Comparison of ENCODE assay signal across 9 mouse cellular contexts in the genomic region with DNA sequence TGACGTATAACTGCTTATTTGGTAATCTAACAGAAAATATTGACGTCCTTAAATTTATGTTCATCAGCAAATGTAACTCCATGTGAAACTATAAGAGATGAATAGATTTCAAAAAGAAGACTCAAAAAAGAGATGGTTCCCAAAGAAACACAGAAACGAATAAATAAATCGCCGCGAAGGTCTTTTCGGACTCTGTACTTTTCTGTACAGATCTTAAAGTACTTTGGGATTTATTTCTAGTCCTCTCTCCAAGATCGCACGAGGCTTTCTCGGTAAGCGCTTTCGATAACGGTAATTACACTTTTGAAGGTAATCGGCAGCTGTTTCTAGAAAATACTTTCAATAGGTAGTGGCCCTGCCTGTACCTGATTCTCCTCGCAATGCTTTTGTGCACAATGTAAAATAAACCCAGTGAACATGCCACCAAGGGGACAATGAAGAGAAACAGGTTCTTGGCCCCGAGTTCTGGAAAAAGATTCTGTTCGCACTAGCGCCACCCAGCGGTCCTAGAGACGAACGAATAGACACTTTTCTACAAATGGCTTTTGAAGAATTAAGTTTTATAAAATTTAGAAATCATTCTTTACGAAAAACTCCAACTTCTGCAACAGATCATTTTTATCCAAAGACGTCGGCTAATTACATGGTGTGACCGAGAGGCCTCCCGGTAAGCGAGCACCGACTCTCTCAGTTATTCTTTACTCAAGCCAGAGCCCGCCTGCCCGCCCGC. TPM values are rescaled to one million over a fixed set of nuclear protein-coding genes. Genes with fewer than 3 reads are reported as not detected.
DNase-seq lines count a peak whose midpoint lies in the region; ATAC-seq and TF ChIP-seq lines count a peak whose summit lies in the region.
"Had no signal": no experiment of that assay in that cellular context is flagged by ENCODE, and none has a peak within 500 bp of the region (broad histone marks: within the 10 kb centered on the region; RNA-seq: fewer than 3 reads in every experiment).

No protein-coding gene starts in this region.

- 5% methylated on average over 31 of the region's 31 CpGs for WGBS in thymus, adult 2 months
- WGBS in forebrain, postnatal 0 days, result 2% methylated on average over 31 of the region's 31 CpGs
- 1% methylated on average over 31 of the region's 31 CpGs for WGBS in kidney, embryonic 15.5 days
- 2% methylated on average over 31 of the region's 31 CpGs for WGBS in stomach, postnatal 0 days

- H3K9ac ChIP-seq in forebrain, postnatal 0 days, result no peak overlapping the region
- H3K9ac ChIP-seq in kidney, embryonic 15.5 days, result 0 out of 2 replicates have a peak overlapping the region, but pooled peaks have one; percentile 31
- peak overlapping the region; percentile 74 for H3K9ac ChIP-seq in stomach, postnatal 0 days (ENCODE audit: low read length)

- no peak for TF ChIP-seq POLR2A in thymus, adult 2 months (IDR thresholded peaks at IDR 0.05; ENCODE audit: control insufficient read depth, extremely low read depth, insufficient read depth, low read length, poor library complexity)

- H3K9me3 ChIP-seq in forebrain, postnatal 0 days (ENCODE audit: low read length), result no peaks in the 10 kb centered on the region
- H3K9me3 ChIP-seq in kidney, embryonic 15.5 days (replicated peaks), result no peaks in the 10 kb centered on the region
- H3K9me3 ChIP-seq in stomach, postnatal 0 days (ENCODE audit: control insufficient read depth, low read length), result no peaks in the 10 kb centered on the region

- H3K36me3 ChIP-seq in thymus, adult 2 months (ENCODE audit: control insufficient read depth, insufficient read depth, low read length), result no peaks in the 10 kb centered on the region
- no peaks in the 10 kb centered on the region for H3K36me3 ChIP-seq in forebrain, postnatal 0 days (ENCODE audit: insufficient read depth)
- H3K36me3 ChIP-seq in kidney, embryonic 15.5 days, result no peaks in the 10 kb centered on the region
- H3K36me3 ChIP-seq in stomach, postnatal 0 days (ENCODE audit: control insufficient read depth, insufficient read depth, low read length), result no peaks in the 10 kb centered on the region; the same call in 1 of the 2 replicates

- no peak overlapping the region for H3K27ac ChIP-seq in thymus, adult 2 months (ENCODE audit: control insufficient read depth, insufficient read depth, low read length)
- H3K27ac ChIP-seq in forebrain, postnatal 0 days (ENCODE audit: low read depth, low read length), result no peak overlapping the region
- no peak overlapping the region for H3K27ac ChIP-seq in kidney, embryonic 15.5 days
- H3K27ac ChIP-seq in stomach, postnatal 0 days (replicated peaks), result peak overlapping the region; percentile 95

- TF ChIP-seq EP300 in stomach, postnatal 0 days (optimal IDR thresholded peaks at IDR 0.05), result no peak

- peak; percentile 54 for DNase-seq in CD4-positive, CD25-positive, alpha-beta regulatory T cell, adult 2 months (ENCODE audit: low read depth, low spot score)
- peak; percentile 49 for DNase-seq in thymus, postnatal 0 days (ENCODE audit: low spot score)
- DNase-seq in thymus, adult 2 months, result no peak
- DNase-seq in forebrain, postnatal 0 days, result peak; percentile 82
- peak; percentile 74 for DNase-seq in lung, postnatal 10 days
- peak; percentile 81 for DNase-seq in stomach, postnatal 0 days (ENCODE audit: low spot score)

- peaks cover 21% of the 10 kb centered on the region for H3K27me3 ChIP-seq in thymus, adult 2 months (ENCODE audit: control insufficient read depth, insufficient read depth, low read length)
- peaks cover 79% of the 10 kb centered on the region for H3K27me3 ChIP-seq in forebrain, postnatal 0 days (ENCODE audit: insufficient read depth, low read length)
- peaks cover 95% of the 10 kb centered on the region for H3K27me3 ChIP-seq in kidney, embryonic 15.5 days
- peaks cover 6% of the 10 kb centered on the region; the same call in 1 of the 2 replicates for H3K27me3 ChIP-seq in stomach, postnatal 0 days (ENCODE audit: control insufficient read depth, insufficient read depth, low read length)

- peak overlapping the region; percentile 71 for H3K4me2 ChIP-seq in forebrain, postnatal 0 days (ENCODE audit: low read depth)
- H3K4me2 ChIP-seq in kidney, embryonic 15.5 days, result peak overlapping the region; percentile 93
- peak overlapping the region; percentile 57 for H3K4me2 ChIP-seq in stomach, postnatal 0 days (replicated peaks; ENCODE audit: low read depth)

- TF ChIP-seq CTCF in thymus, adult 2 months (IDR thresholded peaks at IDR 0.05; ENCODE audit: borderline replicate concordance, control insufficient read depth, extremely low read depth, insufficient read depth, low read length, poor library complexity), result no peak
- peak; percentile 50 for TF ChIP-seq CTCF in forebrain, postnatal 0 days (IDR thresholded peaks at IDR 0.05; ENCODE audit: low read depth)
- peak; percentile 76 for TF ChIP-seq CTCF in stomach, postnatal 0 days (IDR thresholded peaks at IDR 0.05; ENCODE audit: low read depth)

- no peak overlapping the region for H3K4me3 ChIP-seq in thymus, adult 2 months (ENCODE audit: control insufficient read depth, insufficient read depth, low read length)
- 0 out of 2 replicates have a peak overlapping the region, but pooled peaks have one; percentile 36 for H3K4me3 ChIP-seq in forebrain, postnatal 0 days (ENCODE audit: low read depth, low read length)
- H3K4me3 ChIP-seq in kidney, embryonic 15.5 days (replicated peaks), result peak overlapping the region; percentile 53
- H3K4me3 ChIP-seq in stomach, postnatal 0 days (ENCODE audit: low read depth, low read length), result peak overlapping the region; percentile 52

- ATAC-seq in CD4-positive, CD25-positive, alpha-beta regulatory T cell, adult 4 months, result no peak
- no peak for ATAC-seq in forebrain, postnatal 0 days
- no peak; the same call in 1 of the 2 replicates for ATAC-seq in kidney, embryonic 15.5 days (replicated peaks; ENCODE audit: low FRiP score)
- ATAC-seq in stomach, postnatal 0 days (ENCODE audit: low FRiP score, low TSS enrichment), result no peak

- H3K4me1 ChIP-seq in thymus, adult 2 months (replicated peaks; ENCODE audit: control insufficient read depth, insufficient read depth, low read length), result peaks cover 5% of the 10 kb centered on the region
- H3K4me1 ChIP-seq in forebrain, postnatal 0 days (ENCODE audit: insufficient read depth), result no peaks in the 10 kb centered on the region
- H3K4me1 ChIP-seq in kidney, embryonic 15.5 days, result peaks cover 53% of the 10 kb centered on the region
- no peaks in the 10 kb centered on the region for H3K4me1 ChIP-seq in stomach, postnatal 0 days (replicated peaks; ENCODE audit: control insufficient read depth, insufficient read depth)

RNA-seq across cellular contexts. Expression of a gene that starts 1.9 kb away (rescaled TPM):
- not detected for polyA plus RNA-seq in CD4-positive, CD25-positive, alpha-beta regulatory T cell, adult 4 months (2017; shearing (Covaris generic))
- polyA plus RNA-seq in thymus, postnatal 0 days (2015; fragmentation: Nextera tagmentation; extraction: Ambion mirVana), result 0.26 and 0.47 TPM in 2 replicates
- 1.4 and 1.5 TPM in 2 replicates for polyA plus RNA-seq in thymus, adult 2 months (2012; rRNA removed)
- 0.08 and 1.2 TPM in 2 replicates for total RNA-seq in forebrain, postnatal 0 days (2014; rRNA removed)
- polyA plus RNA-seq in forebrain, postnatal 0 days (2015; fragmentation: Nextera tagmentation; extraction: Ambion mirVana), result 0.23 and 0.36 TPM in 2 replicates
- polyA plus RNA-seq in kidney, embryonic 15.5 days (2015; fragmentation: Nextera tagmentation; extraction: Ambion mirVana), result 0.93 and 1.0 TPM in 2 replicates
- 16.1 and 28.9 TPM in 2 replicates for polyA plus RNA-seq in stomach, postnatal 0 days (2015; fragmentation: Nextera tagmentation; extraction: Ambion mirVana)
- total RNA-seq: left cerebral cortex, adult 18-20 months had no signal

RNA-seq across cellular contexts. Expression of a gene that starts 19.1 kb away (rescaled TPM):
- not detected for polyA plus RNA-seq in CD4-positive, CD25-positive, alpha-beta regulatory T cell, adult 4 months (2017; shearing (Covaris generic))
- 0.06 and 0.17 TPM in 2 replicates for polyA plus RNA-seq in thymus, postnatal 0 days (2015; fragmentation: Nextera tagmentation; extraction: Ambion mirVana)
- polyA plus RNA-seq in thymus, adult 2 months (2012; rRNA removed), result 0.05 and 0.12 TPM in 2 replicates
- 1.2 TPM in 2 replicates for total RNA-seq in forebrain, postnatal 0 days (2014; rRNA removed)
- polyA plus RNA-seq in forebrain, postnatal 0 days (2015; fragmentation: Nextera tagmentation; extraction: Ambion mirVana), result 0.34 and 0.74 TPM in 2 replicates
- polyA plus RNA-seq in kidney, embryonic 15.5 days (2015; fragmentation: Nextera tagmentation; extraction: Ambion mirVana), result 0.21 and 0.35 TPM in 2 replicates
- polyA plus RNA-seq in stomach, postnatal 0 days (2015; fragmentation: Nextera tagmentation; extraction: Ambion mirVana), result 3.3 and 3.5 TPM in 2 replicates
